Mouse (Mus musculus) megakaryocyte, embryonic 14.5 days (primary cell): ENCODE data around the gene Usp24. TPM values are rescaled to one million over a fixed set of nuclear protein-coding genes. Genes with fewer than 3 reads are reported as not detected.

ENCODE experiments used
- H3K27me3 ChIP-seq: replicated peaks from 2 replicates; pipeline ENCODE3; 2012; ENCODE audit warnings: inconsistent platforms
- H3K36me3 ChIP-seq: replicated peaks from 2 replicates; pipeline ENCODE3; 2012; ENCODE audit warnings: low read length, inconsistent platforms, mixed read lengths
- H3K4me1 ChIP-seq: 2 replicates; pipeline ENCODE4 v1.6.1; 2012; ENCODE audit warnings: inconsistent platforms
- H3K4me3 ChIP-seq: replicated peaks from 2 replicates; pipeline ENCODE3; 2012; ENCODE audit warnings: moderate library complexity, mild to moderate bottlenecking, inconsistent platforms
- H3K9me3 ChIP-seq: 2 replicates; pipeline ENCODE4 v1.6.1; 2012; ENCODE audit warnings: inconsistent platforms
- FLI1 ChIP-seq: IDR thresholded peaks from 2 replicates; pipeline ENCODE4 v1.6.1; 2012; ENCODE audit warnings: low read length, inconsistent platforms, mixed read lengths
- GATA1 ChIP-seq: IDR thresholded peaks from 3 replicates; pipeline ENCODE4 v1.6.1; 2012; ENCODE audit warnings: mixed read lengths, low read length, inconsistent platforms, borderline replicate concordance
- polyA plus RNA-seq: library from polyadenylated mRNA; stranded (reverse); fragments of >175 nt; gene quantifications from 2 replicates; pipeline ENCODE4 v1.2.3, GENCODE M21; 2012; ENCODE audit warnings: low replicate concordance; ENCODE audit not compliant: insufficient read depth

The Usp24 gene
- polyA plus RNA-seq, 1 experiment = 11.0 TPM

DNA sequence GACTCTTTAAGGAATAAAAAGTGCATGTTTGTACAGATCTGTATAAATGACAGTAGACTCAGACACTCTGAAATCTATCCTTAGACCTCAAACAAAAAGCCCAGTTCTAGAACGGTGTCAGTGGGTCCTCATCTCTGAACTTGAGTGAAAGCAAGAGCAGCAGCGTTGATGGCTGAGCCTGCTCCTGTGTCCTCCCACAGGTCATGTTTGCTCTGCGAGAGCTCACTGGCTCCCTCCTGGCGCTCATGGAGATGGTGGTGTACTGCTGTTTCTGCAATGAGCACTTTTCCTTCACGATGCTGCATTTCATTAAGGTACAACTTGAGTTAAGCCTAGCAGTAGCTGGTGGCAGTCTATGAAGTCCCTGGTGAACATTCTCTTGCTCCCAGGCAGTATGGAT, 110.3 kb downstream of the Usp24 start:
- Histone ChIP-seq H3K4me1 (0 out of 2 replicates have a peak, but pooled peaks cover 3% of the 10 kb centered on the region), H3K27me3 (no peaks in the 10 kb centered on the region), H3K9me3 (no peaks in the 10 kb centered on the region), H3K36me3 (peaks cover 91% of the 10 kb centered on the region), H3K4me3 (no peak overlapping the region)
- TF ChIP-seq FLI1 (no peak), GATA1 (no peak)

DNA sequence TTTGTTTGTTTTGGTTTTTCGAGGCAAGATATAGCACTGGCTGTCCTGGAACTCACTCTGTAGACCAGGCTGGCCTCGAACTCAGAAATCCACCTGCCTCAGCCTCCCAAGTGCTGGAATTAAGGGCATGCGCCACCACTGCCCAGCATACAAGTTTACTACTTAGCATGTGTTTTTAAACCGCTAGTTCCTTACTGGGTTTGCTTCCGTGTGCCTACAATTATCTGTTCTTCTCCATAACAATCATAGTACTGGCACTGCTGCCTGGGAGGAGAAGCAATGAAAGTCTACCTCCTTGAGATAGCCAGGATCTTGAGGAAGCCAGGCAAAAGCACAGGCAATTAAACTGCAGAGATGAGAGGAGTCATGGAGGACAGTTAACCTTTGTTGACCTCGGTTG, 112.6 kb downstream of the Usp24 start:
- Histone ChIP-seq H3K4me1 (0 out of 2 replicates have a peak, but pooled peaks cover 3% of the 10 kb centered on the region), H3K27me3 (no peaks in the 10 kb centered on the region), H3K36me3 (peaks cover 99% of the 10 kb centered on the region), H3K9me3 (no peaks in the 10 kb centered on the region), H3K4me3 (no peak overlapping the region)
- no peak for TF ChIP-seq FLI1
- TF ChIP-seq GATA1 = no peak

DNA sequence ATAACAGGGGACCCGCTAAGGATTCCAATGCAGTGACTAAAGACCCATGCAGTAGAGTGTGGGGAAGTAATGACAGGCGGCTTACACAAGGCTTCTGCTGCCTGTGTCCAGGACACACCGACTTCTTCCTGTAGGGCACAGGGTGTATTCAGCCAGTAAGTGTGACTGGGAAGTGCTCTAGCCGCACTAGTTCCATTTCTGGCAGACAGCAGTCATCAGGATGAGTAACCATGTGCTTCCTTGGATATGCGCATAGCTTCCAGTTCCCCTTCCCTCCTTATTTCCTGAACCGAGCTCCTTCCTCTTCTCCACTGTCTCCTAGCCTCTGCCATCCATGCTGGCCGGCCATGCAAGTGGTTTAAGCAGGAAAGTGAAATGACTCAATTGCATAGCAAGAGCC, 113.1 kb downstream of the Usp24 start:
- no peaks in the 10 kb centered on the region for H3K9me3 ChIP-seq
- 0 out of 2 replicates have a peak, but pooled peaks cover 3% of the 10 kb centered on the region for H3K4me1 ChIP-seq
- peaks cover 99% of the 10 kb centered on the region for H3K36me3 ChIP-seq
- H3K4me3 ChIP-seq = no peak overlapping the region
- TF ChIP-seq FLI1 (no peak), GATA1 (no peak)
- H3K27me3 ChIP-seq = no peaks in the 10 kb centered on the region

DNA sequence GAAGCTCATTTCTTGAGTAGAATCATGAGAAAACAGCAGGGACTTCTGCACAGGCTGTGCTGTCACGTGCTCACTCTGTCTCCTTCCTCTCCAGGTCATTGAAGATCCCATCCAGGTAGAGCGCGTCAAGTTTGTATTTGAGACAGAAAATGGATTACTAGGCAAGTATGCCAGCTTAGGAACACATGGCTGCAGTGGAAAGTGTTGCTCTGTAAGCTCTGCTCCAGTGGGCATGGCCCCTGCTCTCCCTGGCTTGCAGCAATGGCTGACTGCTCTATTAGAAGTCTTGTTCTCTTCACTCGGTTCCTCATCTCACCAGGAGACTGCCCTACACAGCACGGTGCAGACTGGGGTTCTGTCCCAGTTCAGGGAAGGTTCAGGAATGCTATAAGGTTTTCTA, 114.4 kb downstream of the Usp24 start:
- Histone ChIP-seq H3K9me3 (no peaks in the 10 kb centered on the region), H3K4me1 (0 out of 2 replicates have a peak, but pooled peaks cover 3% of the 10 kb centered on the region), H3K4me3 (no peak overlapping the region), H3K36me3 (peaks cover 98% of the 10 kb centered on the region), H3K27me3 (no peaks in the 10 kb centered on the region)
- TF ChIP-seq FLI1 (no peak), GATA1 (no peak)

DNA sequence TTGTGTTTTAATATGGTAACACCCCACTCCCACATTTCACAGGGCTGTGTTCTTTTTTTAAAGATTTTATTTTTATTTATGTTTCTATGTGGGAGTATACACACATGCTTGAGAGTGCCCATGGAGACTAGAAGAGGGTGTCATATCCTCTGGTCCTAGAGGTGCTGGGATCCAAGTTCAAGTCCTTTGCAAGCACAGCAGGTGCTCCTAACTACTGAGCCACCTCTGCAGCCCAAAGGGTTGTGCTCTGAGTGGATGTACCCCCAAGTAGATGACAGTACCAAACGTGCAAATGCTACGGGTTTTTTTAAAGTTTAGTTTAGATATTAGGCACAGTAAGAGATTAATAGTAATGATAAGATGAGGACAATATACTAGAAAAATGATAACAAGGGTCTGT, 119.4 kb downstream of the Usp24 start:
- Histone ChIP-seq H3K27me3 (no peaks in the 10 kb centered on the region), H3K36me3 (peaks cover 98% of the 10 kb centered on the region), H3K9me3 (no peaks in the 10 kb centered on the region), H3K4me3 (no peak overlapping the region), H3K4me1 (no peaks in the 10 kb centered on the region)
- TF ChIP-seq FLI1 = no peak
- no peak for TF ChIP-seq GATA1

DNA sequence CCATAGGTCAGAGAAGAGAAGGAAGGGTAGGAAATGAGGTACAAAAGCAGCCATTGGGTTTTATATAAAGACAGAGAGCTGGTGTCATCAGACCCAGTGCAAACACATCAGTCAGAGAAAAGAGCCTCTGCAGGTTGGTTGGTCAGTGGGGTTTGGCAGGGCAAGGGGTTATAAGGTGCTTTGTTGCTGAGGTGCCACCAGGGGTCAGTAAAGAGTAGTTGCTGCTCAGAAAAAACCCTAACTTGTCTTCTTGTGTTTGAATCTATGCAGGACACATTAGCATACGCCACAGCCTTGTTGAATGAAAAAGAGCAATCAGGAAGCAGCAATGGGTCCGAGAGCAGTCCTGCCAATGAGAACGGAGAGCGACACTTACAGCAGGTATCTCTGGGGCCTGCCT, 120.5 kb downstream of the Usp24 start:
- Histone ChIP-seq H3K4me3 (no peak overlapping the region), H3K4me1 (no peaks in the 10 kb centered on the region), H3K36me3 (peaks cover 98% of the 10 kb centered on the region), H3K9me3 (no peaks in the 10 kb centered on the region), H3K27me3 (no peaks in the 10 kb centered on the region)
- TF ChIP-seq GATA1 (no peak), FLI1 (no peak)

DNA sequence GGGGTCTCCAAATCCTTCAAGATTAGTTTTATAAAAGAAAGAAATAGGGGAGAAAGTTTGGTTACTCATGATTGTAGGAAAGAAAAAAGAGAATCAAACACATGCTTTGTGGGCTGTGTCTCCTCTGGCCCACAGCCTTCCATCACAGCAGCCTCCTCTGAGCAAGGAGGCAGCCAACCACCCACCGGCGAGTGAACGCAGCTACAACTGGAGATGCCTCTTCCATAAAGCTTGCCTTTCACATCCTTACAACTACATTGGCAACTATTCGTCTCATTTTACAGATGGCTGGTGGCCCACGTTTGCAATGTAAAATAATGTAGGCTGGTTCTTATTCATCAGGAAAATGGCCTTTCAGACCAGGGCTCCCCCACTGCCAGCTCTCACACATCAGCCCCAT, 121.2 kb downstream of the Usp24 start:
- Histone ChIP-seq H3K4me3 (no peak overlapping the region), H3K36me3 (peaks cover 98% of the 10 kb centered on the region)

DNA sequence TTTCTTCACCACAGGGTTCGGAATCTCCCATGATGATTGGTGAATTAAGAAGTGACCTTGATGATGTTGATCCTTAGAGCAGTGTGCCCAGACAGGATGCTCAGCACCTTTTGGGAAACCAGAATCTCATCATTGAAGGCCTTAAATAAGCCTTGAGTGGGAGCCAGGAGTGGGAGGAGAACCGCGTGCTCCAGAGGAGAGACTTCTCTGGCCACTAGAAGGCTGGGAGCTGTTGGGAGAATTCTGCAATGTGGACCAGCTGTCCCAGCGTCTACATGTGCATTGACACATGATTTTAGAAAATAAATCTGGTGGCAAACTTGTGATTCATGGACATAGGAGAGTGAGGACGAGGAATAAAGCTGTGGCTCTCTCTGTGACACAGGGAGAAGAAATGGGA, 122.8 kb downstream of the Usp24 start:
- H3K27me3 ChIP-seq = no peaks in the 10 kb centered on the region
- H3K9me3 ChIP-seq = no peaks in the 10 kb centered on the region
- no peak for TF ChIP-seq GATA1
- TF ChIP-seq FLI1 = no peak
- no peak overlapping the region for H3K4me3 ChIP-seq
- peaks cover 99% of the 10 kb centered on the region for H3K36me3 ChIP-seq
- no peaks in the 10 kb centered on the region for H3K4me1 ChIP-seq

More for the DNA sequence above, 121.2 kb downstream of the Usp24 start:
- no peaks in the 10 kb centered on the region for H3K9me3 ChIP-seq
- H3K4me1 ChIP-seq = no peaks in the 10 kb centered on the region
- TF ChIP-seq GATA1 (no peak), FLI1 (no peak)
- no peaks in the 10 kb centered on the region for H3K27me3 ChIP-seq

DNA sequence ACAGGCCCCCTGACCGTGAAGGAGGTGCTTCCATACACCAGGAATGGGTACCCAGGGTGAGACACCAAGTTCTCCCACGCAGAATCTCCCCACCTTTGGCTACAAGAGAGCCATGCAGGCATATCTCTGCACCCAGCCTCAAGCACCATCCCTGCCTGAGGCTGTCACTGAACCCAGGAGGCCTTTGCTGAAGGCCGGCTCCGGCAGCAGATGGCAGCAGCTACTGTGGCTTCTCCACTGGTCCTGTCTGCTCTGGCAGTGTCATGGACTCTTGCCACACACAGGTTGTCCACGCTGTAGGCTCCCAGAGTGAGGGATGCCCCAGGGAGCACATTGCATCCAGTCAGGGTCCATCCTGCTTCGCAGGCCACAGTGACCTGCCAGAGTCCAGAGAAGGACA, 127.2 kb downstream of the Usp24 start:
- TF ChIP-seq FLI1 (no peak), GATA1 (no peak)
- Histone ChIP-seq H3K4me3 (no peak overlapping the region), H3K36me3 (peaks cover 63% of the 10 kb centered on the region), H3K4me1 (no peaks in the 10 kb centered on the region), H3K9me3 (no peaks in the 10 kb centered on the region), H3K27me3 (peaks cover 12% of the 10 kb centered on the region)

DNA sequence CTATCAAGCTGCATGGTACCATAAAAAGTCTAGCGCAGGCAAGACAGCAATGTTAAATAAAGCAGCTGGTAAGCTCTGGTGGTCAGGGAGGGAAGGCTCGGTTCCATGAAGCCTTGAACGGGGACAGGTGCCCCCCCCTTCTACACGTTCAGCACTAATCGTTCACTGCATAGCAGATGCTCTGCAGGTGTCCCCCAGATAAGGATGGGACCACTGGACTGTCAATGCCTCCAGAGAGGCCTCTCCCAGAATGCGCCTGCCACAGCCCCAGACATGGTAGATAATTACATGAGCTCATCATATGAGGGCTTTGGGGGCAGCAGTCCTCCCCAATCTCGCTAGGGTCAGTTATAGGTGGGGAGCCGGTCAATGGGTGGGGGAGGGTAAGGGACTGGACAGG, 133.3 kb downstream of the Usp24 start:
- TF ChIP-seq FLI1 (no peak), GATA1 (no peak)
- Histone ChIP-seq H3K4me1 (no peaks in the 10 kb centered on the region; the same call in 1 of the 2 replicates), H3K9me3 (peaks cover 9% of the 10 kb centered on the region), H3K4me3 (no peak overlapping the region), H3K27me3 (peaks cover 47% of the 10 kb centered on the region), H3K36me3 (peaks cover 3% of the 10 kb centered on the region)

DNA sequence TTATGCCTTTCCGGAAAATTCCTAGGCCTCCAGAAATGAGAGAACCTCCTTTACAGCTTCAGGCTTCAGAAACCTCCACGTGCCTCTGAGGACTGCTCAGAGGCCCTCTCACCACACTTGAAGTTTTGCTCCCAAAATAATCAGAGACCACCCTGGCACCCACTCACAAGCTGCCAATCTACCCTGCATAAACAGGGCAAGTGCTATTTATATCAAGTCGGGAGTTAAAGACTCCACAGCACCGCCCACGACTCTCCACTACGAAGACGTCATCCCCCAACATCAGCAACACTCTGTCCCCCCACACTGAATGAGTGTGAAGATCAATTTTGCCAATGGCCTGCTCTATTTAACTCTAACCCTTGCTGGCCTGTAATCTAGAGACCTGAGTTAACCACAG, 136.4 kb downstream of the Usp24 start:
- peaks cover 61% of the 10 kb centered on the region for H3K27me3 ChIP-seq
- TF ChIP-seq FLI1 (no peak), GATA1 (no peak)

More for the DNA sequence above, 136.4 kb downstream of the Usp24 start:
- H3K4me3 ChIP-seq = no peak overlapping the region
- no peaks in the 10 kb centered on the region for H3K36me3 ChIP-seq
- H3K9me3 ChIP-seq = peaks cover 19% of the 10 kb centered on the region
- no peaks in the 10 kb centered on the region; the same call in 1 of the 2 replicates for H3K4me1 ChIP-seq
